Mouse (Mus musculus): ENCODE results near the gene Psd4.

DNA sequence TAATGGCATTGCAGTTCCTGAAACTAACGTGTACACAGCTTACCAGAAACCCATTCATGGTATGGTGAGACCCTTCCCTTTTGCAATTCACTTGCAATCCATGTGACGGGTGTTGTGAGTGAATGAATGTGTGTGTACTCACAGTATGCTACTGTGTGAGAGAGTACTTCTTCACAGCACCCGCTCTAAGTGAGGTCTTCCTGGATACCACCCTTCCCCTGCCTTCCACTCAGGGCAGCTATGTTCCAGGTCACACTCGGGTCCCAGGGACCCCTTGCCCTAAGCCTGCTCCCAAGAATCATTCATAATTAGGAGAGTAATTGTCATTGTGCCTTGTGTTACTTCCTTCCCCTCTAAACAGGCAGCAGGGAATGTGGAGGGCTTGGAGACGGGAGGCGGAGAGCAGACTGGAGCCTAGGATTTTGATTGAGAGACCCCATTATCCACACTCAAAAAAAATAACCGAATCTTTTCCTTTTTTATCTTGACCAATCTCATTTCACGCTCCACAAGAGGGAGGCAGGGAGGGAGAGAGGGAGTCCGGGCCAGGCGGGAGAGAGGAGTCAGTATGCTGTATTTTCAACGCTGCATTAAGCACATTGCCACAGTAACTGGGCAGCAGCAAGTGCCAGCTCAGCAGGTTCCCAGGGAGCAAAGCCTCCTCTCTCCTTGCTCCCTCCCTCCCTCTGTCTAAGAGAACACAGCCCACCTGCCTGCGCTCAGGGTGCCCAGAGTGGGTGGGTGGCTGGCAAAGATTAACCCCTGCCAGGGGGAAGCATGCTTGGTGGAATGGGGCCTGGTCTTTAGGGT lies 60.7 kb downstream of the Psd4 start:
- no peak for TF ChIP-seq GATA1 (IDR thresholded peaks at IDR 0.05; ENCODE audit: borderline replicate concordance, low read length)
- TF ChIP-seq FLI1 (IDR thresholded peaks at IDR 0.05; ENCODE audit: low read length) = no peak

All from megakaryocyte, embryonic 14.5 days (primary cell).